Mouse (Mus musculus): ENCODE data around the gene Tle6. TPM values are rescaled to one million over a fixed set of nuclear protein-coding genes. Genes with fewer than 3 reads are reported as not detected.

The Tle6 gene
- total RNA-seq, 2 experiments from 2014 or later, result 2.4 to 4.4 TPM

GRCm38 (mm10) chr10:81598342-81598741 is 2.5 kb downstream of the Tle6 start:
- intact Hi-C loops (cut with DNase I; ENCODE audit: low total_unique reads), result no loop called here
- DNase-seq, result no peak

DNA sequence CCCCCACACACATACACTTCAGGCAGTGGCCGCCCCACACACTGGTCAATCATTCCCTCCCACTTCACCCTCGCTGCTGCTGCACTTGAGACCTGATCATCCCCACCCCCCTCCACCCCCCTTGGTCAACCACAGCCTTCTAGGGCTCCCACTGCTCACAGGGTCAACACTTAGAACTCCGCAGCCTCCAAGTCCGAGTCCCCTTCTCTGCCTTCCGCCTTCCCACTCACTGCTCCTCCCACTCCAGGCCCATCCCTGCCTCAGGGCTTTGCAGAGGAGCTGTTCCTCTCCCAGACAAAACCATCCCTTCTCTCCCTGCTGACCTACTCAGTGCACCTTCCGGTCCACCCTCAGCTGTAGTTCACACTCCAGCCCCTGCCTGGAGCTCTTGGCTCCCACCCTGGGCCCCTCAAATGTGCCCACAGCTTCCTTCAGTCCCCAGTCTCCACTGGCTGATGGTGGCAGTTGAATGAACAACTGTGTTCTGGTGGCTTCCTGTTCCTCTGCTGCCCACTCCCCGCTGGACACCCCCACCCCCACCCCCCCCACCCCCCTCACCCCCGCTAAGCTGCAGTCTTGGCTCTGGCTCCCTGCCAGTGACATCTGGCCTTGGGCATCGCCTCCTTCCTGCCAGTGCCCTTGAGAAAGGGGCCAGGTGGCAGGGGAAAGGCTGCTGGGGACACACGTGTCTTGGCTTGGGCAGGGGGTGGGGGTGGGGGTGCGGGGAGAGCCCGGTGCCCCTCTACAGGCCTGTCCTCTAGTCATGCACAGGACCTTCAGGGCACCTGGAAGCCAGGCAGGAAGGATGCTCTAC is 3.5 kb downstream of the Tle6 start:
- DNase-seq, result peak; percentile 54
- intact Hi-C loops (cut with DNase I; ENCODE audit: low total_unique reads), result no loop called here

GRCm38 (mm10) chr10:81596611-81597010 is 4.3 kb downstream of the Tle6 start:
- intact Hi-C loops (cut with DNase I; ENCODE audit: low total_unique reads), result no loop called here
- DNase-seq, result peak; percentile 47

- intact Hi-C loops (cut with DNase I; ENCODE audit: low total_unique reads), result no loop called here
- DNase-seq, result no peak
Observed at GRCm38 (mm10) chr10:81595599-81595998, 5.3 kb downstream of the Tle6 start.

DNA sequence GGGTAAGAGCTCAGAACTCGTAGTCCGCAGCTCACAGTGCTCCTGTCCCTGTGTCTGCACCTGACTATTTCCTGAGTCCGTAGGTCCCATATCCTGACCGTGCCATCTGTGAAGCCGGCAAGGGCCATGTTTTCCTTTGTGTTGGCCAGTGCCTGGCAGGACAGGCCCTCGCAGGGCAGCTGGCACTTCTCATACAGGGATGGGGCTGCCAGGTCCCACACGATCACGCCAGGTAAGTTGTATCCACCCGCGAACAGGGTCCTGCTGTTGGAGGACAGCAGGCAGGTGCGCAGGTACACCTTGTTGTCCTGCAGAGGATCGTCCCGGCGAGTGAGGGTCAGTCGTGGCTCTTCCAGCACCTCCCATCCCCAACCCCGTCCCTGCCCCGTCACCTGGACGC is 6.9 kb downstream of the Tle6 start:
- no peak for DNase-seq
- intact Hi-C loops (cut with DNase I; ENCODE audit: low total_unique reads), result no loop called here

DNA sequence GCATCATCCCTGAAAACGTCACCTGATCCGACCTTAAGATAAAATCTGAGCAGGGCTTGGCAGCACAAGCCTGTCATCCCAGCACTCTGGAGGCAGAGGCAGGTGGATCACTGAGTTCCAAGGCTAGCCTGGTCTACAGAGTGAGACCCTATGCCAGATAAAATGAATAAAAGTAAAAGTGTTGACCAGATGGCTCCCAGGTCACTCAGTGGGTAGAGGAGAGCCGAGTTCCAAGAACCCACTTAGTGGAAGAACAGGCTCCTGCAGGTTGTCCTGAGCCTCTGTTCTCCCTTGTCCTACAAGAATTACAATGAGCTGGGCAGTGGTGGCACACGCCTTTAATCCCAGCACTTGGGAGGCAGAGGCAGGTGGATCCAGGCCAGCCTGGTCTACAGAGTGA is 7.7 kb downstream of the Tle6 start:
- intact Hi-C loops (cut with DNase I; ENCODE audit: low total_unique reads), result no loop called here
- DNase-seq, result no peak

GRCm38 (mm10) chr10:81592631-81593030 is 8.2 kb downstream of the Tle6 start:
- intact Hi-C loops (cut with DNase I; ENCODE audit: low total_unique reads), result no loop called here
- no peak for DNase-seq

GRCm38 (mm10) chr10:81591846-81592245 is 9.0 kb downstream of the Tle6 start:
- intact Hi-C loops (cut with DNase I; ENCODE audit: low total_unique reads), result no loop called here
- no peak for DNase-seq

DNA sequence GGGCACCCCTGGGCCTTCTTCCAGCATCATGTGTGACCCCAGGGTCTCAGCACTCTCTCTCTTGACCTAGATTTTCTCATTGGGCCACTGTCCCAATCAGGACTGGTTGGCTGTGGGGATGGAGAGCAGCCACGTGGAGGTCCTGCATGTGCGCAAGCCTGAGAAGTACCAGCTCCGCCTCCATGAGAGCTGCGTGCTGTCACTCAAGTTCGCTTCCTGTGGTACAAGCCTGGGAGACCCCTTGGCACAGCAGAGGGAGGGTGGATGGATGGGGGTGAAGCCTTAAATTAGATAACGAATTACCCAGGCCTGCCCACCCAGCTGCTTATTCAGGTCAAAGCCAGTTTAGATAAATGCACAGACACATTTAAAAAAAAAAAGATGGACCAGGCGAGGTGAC is 12.1 kb downstream of the Tle6 start:
- no peak for DNase-seq
- intact Hi-C loops (cut with DNase I; ENCODE audit: low total_unique reads), result no loop called here

GRCm38 (mm10) chr10:81583347-81583746 is 17.5 kb downstream of the Tle6 start:
- no peak for DNase-seq
- intact Hi-C loops (cut with DNase I; ENCODE audit: low total_unique reads), result no loop called here

GRCm38 (mm10) chr10:81580441-81581070 is 20.3 kb downstream of the Tle6 start:
- intact Hi-C loops (cut with DNase I; ENCODE audit: low total_unique reads), result no loop called here
- DNase-seq, result peak; percentile 19

DNA sequence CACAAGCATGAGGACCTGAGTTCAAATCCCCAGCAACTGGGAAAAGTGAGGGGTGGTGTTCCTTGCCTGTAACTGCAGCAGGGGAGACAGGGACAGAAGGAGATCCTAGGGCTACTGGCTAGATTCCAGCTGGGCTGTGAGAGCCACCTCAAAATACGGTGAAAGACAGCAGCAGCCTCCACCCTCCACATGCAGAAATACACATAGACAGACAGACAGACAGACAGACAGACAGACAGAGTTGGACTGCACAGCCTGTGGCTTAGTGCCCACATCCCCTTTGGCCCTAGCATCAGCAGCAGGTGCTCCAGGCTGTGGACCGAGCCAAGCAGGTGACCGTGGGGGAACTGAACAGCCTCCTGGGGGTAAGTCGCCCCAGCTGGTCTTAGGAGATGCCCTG is 20.9 kb downstream of the Tle6 start:
- DNase-seq, result no peak
- intact Hi-C loops (cut with DNase I; ENCODE audit: low total_unique reads), result no loop called here

DNA sequence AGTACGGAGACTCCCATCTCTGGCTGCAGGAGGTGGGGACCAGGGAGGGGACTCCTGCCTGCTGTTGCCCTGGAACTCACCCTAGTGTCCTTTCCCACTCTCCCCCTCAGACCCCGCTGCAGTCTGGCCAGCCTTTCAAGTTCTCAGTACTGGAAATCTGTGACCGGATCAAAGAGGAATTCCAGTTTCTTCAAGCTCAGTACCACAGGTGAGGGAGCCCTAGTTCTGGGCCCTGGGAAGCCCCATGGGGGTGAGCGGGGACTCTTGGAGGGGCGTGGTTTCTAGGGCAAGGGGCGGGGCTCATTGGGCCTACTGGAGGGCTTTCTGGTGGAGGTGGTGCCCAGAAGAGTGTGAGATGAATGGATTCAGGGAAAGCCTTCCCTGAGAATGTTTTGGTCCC is 25.2 kb downstream of the Tle6 start:
- no peak for DNase-seq
- intact Hi-C loops (cut with DNase I; ENCODE audit: low total_unique reads), result no loop called here

DNA sequence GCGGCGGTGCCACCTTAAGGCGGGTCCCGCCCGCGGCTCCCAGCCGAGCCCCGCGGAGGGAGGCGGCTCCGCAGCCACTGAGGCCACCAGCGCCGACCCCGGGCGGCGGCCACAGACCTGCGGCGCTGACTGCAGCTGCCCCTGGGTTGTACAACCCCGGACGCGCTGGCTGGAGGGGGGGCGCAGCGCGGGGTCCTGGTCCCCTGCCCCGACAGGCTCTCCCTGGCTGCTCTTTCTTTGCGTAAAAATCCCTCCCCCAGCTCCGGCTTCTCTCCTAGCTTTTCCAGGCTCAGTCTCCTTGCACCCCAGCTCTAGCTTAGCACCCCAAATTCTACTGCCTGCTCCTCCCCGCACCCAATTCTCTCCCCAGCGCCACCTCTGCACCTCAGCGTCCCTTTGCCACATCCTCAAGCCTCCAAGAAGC is 25.7 kb downstream of the Tle6 start:
- DNase-seq, result peak; percentile 47
- intact Hi-C loops (cut with DNase I; ENCODE audit: low total_unique reads), result no loop called here

GRCm38 (mm10) chr10:81574081-81575056 is 26.5 kb downstream of the Tle6 start, which contains the start of gene Tle2:
Tle2 (plus strand) TSS chr10:81574561.
- intact Hi-C loops (cut with DNase I; ENCODE audit: low total_unique reads), result no loop called here
- no peak for DNase-seq

DNA sequence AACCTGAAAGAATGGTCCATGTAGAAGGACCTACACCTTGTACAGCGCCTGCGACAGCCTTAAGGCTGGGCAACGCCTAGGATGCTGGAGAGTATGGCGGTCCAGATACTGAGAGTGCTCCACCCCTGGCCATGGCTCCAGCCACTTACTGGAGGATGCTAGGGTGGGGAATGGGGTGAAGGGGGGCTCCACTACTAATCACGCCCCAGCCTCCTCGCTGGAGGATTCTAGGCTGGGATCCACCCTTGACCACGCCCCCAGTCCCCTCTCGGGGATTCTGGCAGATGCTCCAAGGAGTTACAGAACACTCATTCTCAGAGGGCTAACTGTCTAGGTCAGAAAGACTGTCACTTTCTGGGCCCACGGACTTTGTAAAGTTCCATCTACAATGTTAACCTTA is 27.9 kb downstream of the Tle6 start:
- peak; percentile 70 for DNase-seq
- intact Hi-C loops (cut with DNase I; ENCODE audit: low total_unique reads), result no loop called here

GRCm38 (mm10) chr10:81572133-81572671 is 28.7 kb downstream of the Tle6 start:
- intact Hi-C loops (cut with DNase I; ENCODE audit: low total_unique reads), result no loop called here
- DNase-seq, result no peak

GRCm38 (mm10) chr10:81571501-81571876 is 29.4 kb downstream of the Tle6 start:
- DNase-seq, result peak; percentile 98
- intact Hi-C loops (cut with DNase I; ENCODE audit: low total_unique reads), result no loop called here

DNA sequence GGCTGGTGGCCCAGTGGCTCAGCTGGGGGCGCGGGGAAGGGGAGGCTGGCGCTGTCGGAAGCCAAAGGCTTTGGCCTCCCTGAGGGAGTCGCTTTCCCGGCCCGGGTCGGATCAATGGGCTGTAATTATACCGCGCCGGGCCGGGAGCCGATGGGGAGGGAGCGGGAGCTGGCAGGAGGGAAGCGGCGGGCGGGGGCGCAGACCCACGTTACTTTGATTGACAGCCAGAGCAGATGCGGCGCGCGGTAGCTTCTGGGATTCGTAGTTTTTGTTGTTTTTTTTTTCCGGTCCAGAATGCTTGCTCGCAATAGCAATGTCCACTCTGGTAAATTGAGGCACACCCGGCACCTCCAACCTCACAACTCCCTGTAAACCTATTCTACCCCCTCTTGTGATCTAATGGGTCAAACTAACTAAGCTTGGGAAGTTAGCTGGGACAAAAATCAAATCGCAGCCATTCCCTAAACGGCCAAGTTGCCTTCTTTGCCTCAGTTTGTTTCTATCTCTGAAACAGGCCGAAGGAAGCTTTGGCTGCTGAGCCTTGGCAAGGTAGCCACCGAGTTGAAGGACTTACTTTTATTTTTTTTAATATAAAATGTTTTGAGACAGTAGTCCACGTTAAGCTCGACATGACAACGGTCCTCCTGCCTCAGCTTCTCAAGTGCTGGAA is 29.9 kb downstream of the Tle6 start:
- intact Hi-C loops (cut with DNase I; ENCODE audit: low total_unique reads), result no loop called here
- DNase-seq, result peak; percentile 95
